Mouse (Mus musculus) hindbrain, embryonic 10.5 days (tissue): ENCODE measurements around the gene Calb2. TPM values are rescaled to one million over a fixed set of nuclear protein-coding genes. Genes with fewer than 3 reads are reported as not detected.

Source experiments
- DNase-seq: peaks from one replicate; pipeline ENCODE4 v3.0.0-alpha.2; 2017; ENCODE audit warnings: low spot score
- H3K27ac ChIP-seq: fragments of 300-500 bp; sonication (generic); 2 replicates; pipeline ENCODE4 v1.5.1; 2016; ENCODE audit warnings: mild to moderate bottlenecking, moderate library complexity
- H3K27me3 ChIP-seq: fragments of 300-500 bp; sonication (generic); 2 replicates; pipeline ENCODE4 v1.6.1; 2016; ENCODE audit warnings: mild to moderate bottlenecking; ENCODE audit not compliant: poor library complexity, insufficient read depth, severe bottlenecking
- H3K36me3 ChIP-seq: fragments of 300-500 bp; sonication (generic); 2 replicates; pipeline ENCODE4 v1.6.1; 2016; ENCODE audit warnings: mild to moderate bottlenecking, moderate library complexity
- H3K4me1 ChIP-seq: fragments of 300-500 bp; sonication (generic); replicated peaks from 2 replicates; pipeline ENCODE4 v1.6.1; 2016; ENCODE audit warnings: mild to moderate bottlenecking
- H3K4me3 ChIP-seq: fragments of 300-500 bp; sonication (generic); 2 replicates; pipeline ENCODE4 v1.5.1; 2016; ENCODE audit warnings: mild to moderate bottlenecking, moderate library complexity
- H3K9me3 ChIP-seq: fragments of 300-500 bp; sonication (generic); 2 replicates; pipeline ENCODE4 v1.6.1; 2016; ENCODE audit warnings: mild to moderate bottlenecking, moderate library complexity
- WGBS: fragments of 180-500 bp; shearing (Covaris S2); methylation state at CpG from one replicate; pipeline ENCODE4 v1.1.7; 2016; 5-methylcytosine and 5-hydroxymethylcytosine counted together
- polyA plus RNA-seq: library from polyadenylated mRNA; unstranded; fragments of >200 nt; fragmentation: Nextera tagmentation; extraction: Ambion mirVana; gene quantifications from 2 replicates; pipeline ENCODE4 v1.2.1, GENCODE M21; 2016

The Calb2 gene
- polyA plus RNA-seq, 1 experiment from 2014 or later = 28.1 TPM

DNA sequence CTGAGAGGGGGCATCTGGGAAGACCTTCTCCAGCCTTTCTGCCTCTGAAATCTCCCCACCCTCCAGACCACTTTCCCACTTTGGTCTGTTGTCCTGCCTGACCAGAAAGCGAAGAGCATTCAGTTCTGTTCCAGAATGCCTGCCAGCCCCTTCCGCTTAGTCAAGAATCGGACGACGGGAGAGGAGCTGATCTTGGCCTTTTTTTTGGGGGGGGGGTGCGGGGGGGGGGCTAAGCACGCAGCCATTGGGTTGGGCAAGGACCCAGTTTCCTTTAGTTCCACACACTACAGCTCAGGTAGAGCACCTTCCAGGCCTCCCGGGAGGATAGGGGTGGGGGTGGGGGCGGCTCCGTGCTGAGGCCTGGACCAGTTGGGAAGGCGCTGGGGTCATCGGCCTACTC, 67.1 kb downstream of the Calb2 start, which contains the start of gene Gm21964:
TSS of gene Gm21964 (plus strand) at position 301 of the 400 bp plus-strand sequence.
- no peak for DNase-seq
- no peaks in the 10 kb centered on the region for H3K27me3 ChIP-seq
- no peaks in the 10 kb centered on the region for H3K4me1 ChIP-seq
- no peaks in the 10 kb centered on the region for H3K9me3 ChIP-seq
- no peak within 1 kb of the TSS for H3K4me3 ChIP-seq
- WGBS = 84% methylated on average over 12 of the region's 12 CpGs
- H3K27ac ChIP-seq = no peak within 1 kb of the TSS
- H3K36me3 ChIP-seq = no peaks in the 10 kb centered on the region

DNA sequence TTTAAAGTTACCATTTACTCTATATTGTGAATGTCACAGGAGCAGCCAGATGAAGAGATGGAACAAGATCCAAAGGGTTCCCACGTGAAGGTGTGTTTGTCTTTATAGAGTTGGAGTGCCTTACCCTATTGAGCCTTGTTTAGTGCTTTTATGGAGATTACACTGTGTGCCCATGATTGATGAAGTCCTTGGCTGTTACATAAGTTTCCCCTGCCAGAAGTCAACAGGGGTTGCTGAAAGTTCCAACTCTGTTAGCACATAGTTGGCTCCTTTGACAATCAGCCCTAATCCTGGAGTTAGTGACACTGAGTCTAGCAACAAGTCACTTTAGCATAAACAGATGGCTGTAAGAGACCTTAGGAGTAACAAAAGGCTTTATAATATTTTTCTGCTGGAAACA, 76.1 kb downstream of the Calb2 start:
- no peak overlapping the region for H3K4me3 ChIP-seq
- WGBS = 65% methylated on average over 1 of the region's 1 CpGs
- peaks cover 42% of the 10 kb centered on the region for H3K36me3 ChIP-seq
- H3K27me3 ChIP-seq = no peaks in the 10 kb centered on the region
- no peaks in the 10 kb centered on the region for H3K4me1 ChIP-seq
- no peak overlapping the region for H3K27ac ChIP-seq
- DNase-seq = no peak
- H3K9me3 ChIP-seq = peaks cover 19% of the 10 kb centered on the region

Other genes starting within 250 kb of the Calb2 start
- 0.81 and 1.9 TPM in 2 replicates for gene Marveld3, start 206.0 kb downstream of the Calb2 start, polyA plus RNA-seq
- gene Tat, start 177.8 kb downstream of the Calb2 start, polyA plus RNA-seq = not detected in 2 replicates
- gene Chst4, start 128.5 kb downstream of the Calb2 start, polyA plus RNA-seq = not detected in 2 replicates
- gene Zfp612, start 88.5 kb downstream of the Calb2 start, polyA plus RNA-seq = 8.6 and 9.4 TPM in 2 replicates
- gene Gm21964, start 67.0 kb downstream of the Calb2 start, polyA plus RNA-seq = not detected in 2 replicates
- not detected in 2 replicates for gene Gm17720, start 65.5 kb downstream of the Calb2 start, polyA plus RNA-seq
- 9.6 and 12.3 TPM in 2 replicates for gene Cmtr2, start 47.5 kb upstream of the Calb2 start, polyA plus RNA-seq
- 0.29 and 0.52 TPM in 2 replicates for gene Hydin, start 98.8 kb upstream of the Calb2 start, polyA plus RNA-seq